10 mouse cellular contexts compared by ENCODE assay signal in the genomic region with DNA sequence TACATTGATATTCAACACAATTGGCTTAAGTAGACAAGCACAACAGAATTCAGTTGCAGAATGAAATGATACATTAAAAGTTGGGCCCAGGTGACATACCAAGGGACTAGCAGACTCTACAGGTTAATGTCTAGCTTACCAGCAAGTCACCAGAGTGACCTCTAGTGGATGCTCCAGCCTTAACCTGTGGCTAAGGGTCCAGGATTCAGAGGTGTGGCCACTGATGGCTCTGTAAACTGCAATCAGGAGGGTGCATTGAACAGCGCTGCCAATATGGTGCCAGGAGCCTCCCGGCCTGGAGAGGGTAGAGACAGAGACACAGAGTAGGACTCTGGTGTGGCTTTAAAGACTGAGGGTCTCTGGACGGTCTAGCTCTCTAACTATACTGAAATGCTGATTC. TPM values are rescaled to one million over a fixed set of nuclear protein-coding genes. Genes with fewer than 3 reads are reported as not detected.
DNase-seq lines count a peak whose midpoint lies in the region; ATAC-seq and TF ChIP-seq lines count a peak whose summit lies in the region.
"Had no signal": no experiment of that assay in that cellular context is flagged by ENCODE, and none has a peak within 500 bp of the region (broad histone marks: within the 10 kb centered on the region; RNA-seq: fewer than 3 reads in every experiment).

No protein-coding gene starts in this region.

- H3K4me2 ChIP-seq in midbrain, embryonic 13.5 days (replicated peaks) = no peak overlapping the region
- H3K4me2 ChIP-seq: limb, embryonic 15.5 days had no signal

- no peaks in the 10 kb centered on the region for H3K36me3 ChIP-seq in midbrain, embryonic 13.5 days
- H3K36me3 ChIP-seq: limb, embryonic 15.5 days had no signal

- no peak overlapping the region for H3K9ac ChIP-seq in midbrain, embryonic 13.5 days (replicated peaks)
- H3K9ac ChIP-seq: limb, embryonic 15.5 days had no signal

- ATAC-seq in midbrain, embryonic 13.5 days = no peak

- H3K9me3 ChIP-seq in midbrain, embryonic 13.5 days = no peaks in the 10 kb centered on the region
- H3K9me3 ChIP-seq: limb, embryonic 15.5 days had no signal

- H3K4me1 ChIP-seq in bone marrow, adult 2 months (ENCODE audit: control insufficient read depth, insufficient read depth, low read length) = no peaks in the 10 kb centered on the region
- H3K4me1 ChIP-seq in midbrain, embryonic 13.5 days (replicated peaks) = peaks cover 12% of the 10 kb centered on the region
- H3K4me1 ChIP-seq: limb, embryonic 15.5 days had no signal

- DNase-seq in layer of hippocampus, adult 2 months (ENCODE audit: low spot score in 2 of 2) = no peak
- no peak for DNase-seq in layer of hippocampus, postnatal 25 days (ENCODE audit: extremely low spot score in 1 of 2, low spot score in 1 of 2)
- peak; percentile 26 for DNase-seq in induced T-regulatory cell, adult 2 months (ENCODE audit: low read depth)
- peak; percentile 27 to 46 for DNase-seq in lung, postnatal 4 days
- DNase-seq in urinary bladder, postnatal 36 days (ENCODE audit: low spot score in 2 of 2) = no peak
- DNase-seq in frontal cortex, adult 2 months (ENCODE audit: extremely low spot score in 1 of 2, low spot score in 1 of 2) = no peak

- H3K27ac ChIP-seq in layer of hippocampus, adult 2 months = no peak overlapping the region
- no peak overlapping the region for H3K27ac ChIP-seq in bone marrow, adult 2 months (ENCODE audit: control insufficient read depth, insufficient read depth, low read depth, low read length, poor library complexity)
- no peak overlapping the region for H3K27ac ChIP-seq in midbrain, embryonic 13.5 days
- H3K27ac ChIP-seq: limb, embryonic 15.5 days had no signal

- H3K27me3 ChIP-seq in midbrain, embryonic 13.5 days = no peaks in the 10 kb centered on the region
- H3K27me3 ChIP-seq: limb, embryonic 15.5 days had no signal

- 59% methylated on average over 3 of the region's 3 CpGs for WGBS in bone marrow, adult 2 months
- 32% methylated on average over 3 of the region's 3 CpGs for WGBS in midbrain, embryonic 13.5 days

- TF ChIP-seq POLR2A in bone marrow, adult 2 months (IDR thresholded peaks at IDR 0.05; ENCODE audit: borderline replicate concordance, control insufficient read depth, low read depth, low read length) = no peak

- peak; percentile 52 for TF ChIP-seq CTCF in layer of hippocampus, adult 2 months (conservative IDR thresholded peaks at IDR 0.05)
- TF ChIP-seq CTCF in bone marrow, adult 2 months (IDR thresholded peaks at IDR 0.05; ENCODE audit: control insufficient read depth, insufficient read depth, low read length) = peak; percentile 33; the same call in 1 of the 2 replicates

- H3K4me3 ChIP-seq in layer of hippocampus, adult 2 months = no peak overlapping the region
- no peak overlapping the region for H3K4me3 ChIP-seq in bone marrow, adult 2 months (replicated peaks; ENCODE audit: control insufficient read depth, low read depth, low read length)
- H3K4me3 ChIP-seq in midbrain, embryonic 13.5 days (replicated peaks) = no peak overlapping the region
- H3K4me3 ChIP-seq: limb, embryonic 15.5 days had no signal

RNA-seq across cellular contexts. Expression of gene Serpinb1b, which starts 2.0 kb away (rescaled TPM):
- under 1 TPM; 0.42 to 0.44 TPM for total RNA-seq in layer of hippocampus, adult 2 months (2021)
- total RNA-seq in layer of hippocampus, postnatal 25 days (2021) = under 1 TPM; 0.28 to 0.86 TPM
- 1.00 TPM in 1 of 2 replicates, not detected in the other for polyA plus RNA-seq in bone marrow, adult 2 months (2011; ENCODE audit: insufficient read depth, insufficient read length, low replicate concordance, missing spikeins)
- polyA plus RNA-seq in midbrain, embryonic 13.5 days (2015; fragmentation: Nextera tagmentation; extraction: Ambion mirVana) = 0.46 and 2.5 TPM in 2 replicates
- 0.50 and 0.74 TPM in 2 replicates for polyA plus RNA-seq in frontal cortex, adult 2 months (2012; rRNA removed)

RNA-seq across cellular contexts. Expression of gene Serpinb9b, which starts 53.1 kb away (rescaled TPM):
- not detected for total RNA-seq in layer of hippocampus, adult 2 months (2021)
- not detected for total RNA-seq in layer of hippocampus, postnatal 25 days (2021)
- polyA plus RNA-seq in bone marrow, adult 2 months (2011; ENCODE audit: insufficient read depth, insufficient read length, low replicate concordance, missing spikeins) = 0.70 and 2.3 TPM in 2 replicates
- polyA plus RNA-seq in midbrain, embryonic 13.5 days (2015; fragmentation: Nextera tagmentation; extraction: Ambion mirVana) = 0.23 and 0.32 TPM in 2 replicates
- 0.20 and 0.42 TPM in 2 replicates for polyA plus RNA-seq in frontal cortex, adult 2 months (2012; rRNA removed)
- polyA plus RNA-seq: stomach, embryonic 14.5 days had no signal

Comparison
In these comparisons a context has a peak if more than half of its experiments do, and no peak if none do; other contexts are left out.
1. DNase-seq: peak in induced T-regulatory cell, adult 2 months (single experiment) and lung, postnatal 4 days (2 of 2); none in layer of hippocampus, adult 2 months (0 of 2), layer of hippocampus, postnatal 25 days (0 of 2), urinary bladder, postnatal 36 days (0 of 2) and frontal cortex, adult 2 months (0 of 2).